Mouse (Mus musculus) ES-E14 (cell line): ENCODE data around the gene Gria2.

Source experiments
- CHD2 ChIP-seq: IDR thresholded peaks from 2 replicates; pipeline ENCODE4 v1.6.1; 2014; ENCODE audit warnings: mild to moderate bottlenecking, low read depth, low read length, inconsistent platforms
- HCFC1 ChIP-seq: IDR thresholded peaks from 2 replicates; pipeline ENCODE4 v1.6.1; 2012; ENCODE audit warnings: low read length, inconsistent platforms, borderline replicate concordance; ENCODE audit not compliant: insufficient read depth
- MAFK ChIP-seq: IDR thresholded peaks from 2 replicates; pipeline ENCODE4 v1.6.1; 2014; ENCODE audit warnings: mild to moderate bottlenecking, low read depth, low read length, inconsistent platforms; ENCODE audit not compliant: insufficient read depth
- ZC3H11A ChIP-seq: IDR thresholded peaks from 2 replicates; pipeline ENCODE4 v1.6.1; 2012; ENCODE audit warnings: low read depth, mild to moderate bottlenecking, inconsistent platforms, low read length, borderline replicate concordance
- ZNF384 ChIP-seq: IDR thresholded peaks from 2 replicates; pipeline ENCODE4 v1.6.1; 2012; ENCODE audit warnings: low read depth, low read length, inconsistent platforms

GRCm38 (mm10) chr3:80837583-80837982 is 34.9 kb upstream of the Gria2 start:
- TF ChIP-seq ZC3H11A, result no peak
- TF ChIP-seq MAFK, result no peak
- no peak for TF ChIP-seq CHD2
- no peak for TF ChIP-seq HCFC1
- TF ChIP-seq ZNF384, result no peak
